Mouse (Mus musculus) heart, adult 11 months (tissue): ENCODE results near the gene Ctnna3.
A peak's percentile ranks its signal among the peaks of the same experiment; 100 is the strongest.
"Not testable (repeated sequence)": the region's sequence is repeated elsewhere in the genome, so short reads cannot be mapped to it uniquely, and the experiment has no call there.

ENCODE experiments used
- DNase-seq: peaks from one replicate; pipeline ENCODE4 v3.0.0; 2022

The Ctnna3 gene

DNA sequence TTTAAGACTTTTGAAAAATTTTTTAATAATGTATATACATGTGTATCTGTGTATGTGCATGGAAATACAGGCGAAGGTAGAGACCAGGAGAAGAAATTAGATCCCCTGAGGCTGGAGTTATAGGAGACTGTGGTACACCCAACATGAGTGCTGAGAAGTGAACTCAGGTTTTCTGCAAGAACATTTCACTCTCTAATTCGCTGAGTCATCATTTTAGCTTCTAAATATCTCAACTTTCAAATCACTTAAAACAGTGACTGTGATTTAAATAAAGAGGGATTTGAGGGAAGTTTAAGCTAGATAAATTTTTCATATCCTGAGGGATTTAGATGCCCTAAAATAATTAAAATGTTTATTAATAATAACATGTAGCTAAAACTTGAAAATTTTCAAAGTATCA lies 1241.6 kb downstream of the Ctnna3 start:
- DNase-seq, result no peak

DNA sequence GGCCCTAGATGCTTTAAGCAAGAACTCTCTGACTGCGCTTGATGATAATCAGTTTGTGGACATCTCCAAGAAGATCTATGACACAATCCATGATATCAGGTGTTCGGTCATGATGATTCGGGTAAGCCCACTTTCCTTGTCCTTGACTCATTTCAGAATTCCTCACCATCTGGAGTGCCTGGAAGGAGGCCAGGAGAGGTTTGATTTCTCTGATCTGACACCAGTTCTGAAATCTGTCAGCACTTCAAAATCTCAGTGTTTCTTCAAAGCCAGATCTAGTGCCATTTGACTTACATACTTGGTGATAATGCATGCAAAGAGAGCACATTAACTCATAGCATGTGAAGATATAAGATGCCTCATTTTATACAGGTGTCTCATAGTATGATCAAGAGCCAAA lies 1245.9 kb downstream of the Ctnna3 start:
- DNase-seq, result peak; percentile 21

DNA sequence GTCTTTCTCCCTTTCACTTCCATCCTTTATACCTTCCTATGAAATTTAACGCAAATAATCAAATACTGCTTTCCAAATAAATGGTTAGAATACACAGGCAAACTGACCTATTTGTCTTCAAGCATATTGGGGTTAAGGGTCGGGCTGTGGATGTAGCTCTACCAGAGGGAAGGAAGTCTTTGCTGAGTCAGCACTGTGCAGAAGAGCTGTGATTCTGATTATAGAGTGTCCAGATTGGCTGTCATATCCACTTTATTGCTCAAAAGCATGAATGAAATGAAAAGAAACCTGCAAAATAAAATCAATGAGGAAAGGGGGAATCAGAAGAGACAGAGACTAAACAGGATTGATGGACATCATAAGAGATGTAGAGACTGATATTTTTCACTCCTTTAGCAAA lies 1280.1 kb downstream of the Ctnna3 start:
- no peak for DNase-seq

DNA sequence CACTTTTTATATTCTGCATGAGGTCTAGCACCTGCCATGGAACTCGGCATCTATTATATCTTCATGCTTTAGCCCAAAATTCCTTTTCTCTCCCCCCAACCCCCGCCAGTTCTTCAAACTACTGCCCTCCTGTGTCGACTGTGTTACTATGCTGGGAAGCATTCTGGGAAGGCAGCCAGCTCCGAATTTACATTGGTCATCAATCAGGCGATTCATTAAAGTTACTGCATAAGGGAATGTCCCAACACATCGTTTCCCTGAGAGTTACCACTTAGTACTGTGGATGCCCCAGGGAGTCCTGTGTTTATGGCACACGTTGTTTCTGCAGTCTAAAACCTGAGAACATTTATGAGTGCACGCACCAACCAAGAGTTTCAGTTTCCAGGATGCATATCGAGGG lies 1288.1 kb downstream of the Ctnna3 start:
- DNase-seq, result no peak

DNA sequence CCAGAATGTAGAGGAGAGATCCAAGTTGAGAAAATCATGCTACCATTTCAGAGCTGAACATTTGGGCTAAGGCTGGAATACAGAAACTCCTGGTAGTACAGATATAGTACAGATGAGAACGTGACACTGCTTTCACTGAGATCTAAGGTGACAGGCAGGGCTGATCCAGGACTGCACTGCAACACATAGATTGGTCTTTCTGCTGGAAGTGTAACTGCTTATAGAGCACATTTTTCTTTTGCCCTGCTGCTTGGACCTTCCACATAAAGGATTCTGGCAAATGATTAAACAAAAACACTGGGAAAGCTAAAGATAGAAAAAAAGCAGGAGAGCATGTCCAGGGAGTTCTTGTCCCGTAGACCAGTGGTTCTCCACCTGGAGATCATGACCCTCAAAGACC lies 1305.8 kb downstream of the Ctnna3 start:
- DNase-seq, result no peak

DNA sequence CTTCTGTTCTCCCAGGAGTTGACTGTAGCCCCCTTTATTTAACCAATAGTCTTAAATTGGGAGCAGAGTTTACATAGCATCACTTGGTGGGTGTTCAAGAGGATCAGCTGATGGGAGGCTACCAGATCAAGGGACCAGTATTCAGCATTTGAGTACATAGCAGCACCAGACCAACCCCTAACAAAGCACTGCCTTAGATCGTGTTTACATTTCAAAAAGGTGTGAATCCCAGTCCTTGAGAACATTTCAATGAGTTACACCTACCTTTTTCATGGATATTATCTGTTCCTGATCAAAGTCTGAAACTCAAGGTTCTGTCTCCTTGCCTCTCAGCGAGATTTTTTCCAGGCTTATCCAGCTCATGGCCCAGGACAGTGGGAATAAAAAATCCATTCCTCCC lies 1306.7 kb downstream of the Ctnna3 start:
- no peak for DNase-seq

DNA sequence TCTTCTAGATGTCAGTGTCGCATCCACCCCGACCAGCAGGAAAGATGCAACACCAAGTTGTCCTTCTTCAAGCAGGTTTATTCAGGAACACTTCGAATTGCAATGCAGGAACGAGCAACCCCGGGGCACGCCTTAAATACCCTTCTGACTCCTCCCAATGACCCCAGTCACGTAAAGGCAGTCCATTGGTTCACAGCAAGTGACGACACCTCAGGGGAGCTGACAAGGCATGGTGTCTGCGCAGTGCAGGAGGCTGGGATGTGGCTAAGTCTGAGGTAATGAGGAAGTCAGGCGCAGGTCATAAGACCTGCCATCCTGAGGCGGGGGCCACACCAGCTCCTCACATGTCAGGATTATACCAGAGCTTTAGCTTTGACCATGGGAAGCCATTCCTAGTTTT lies 1311.8 kb downstream of the Ctnna3 start:
- DNase-seq, result not testable (repeated sequence)

DNA sequence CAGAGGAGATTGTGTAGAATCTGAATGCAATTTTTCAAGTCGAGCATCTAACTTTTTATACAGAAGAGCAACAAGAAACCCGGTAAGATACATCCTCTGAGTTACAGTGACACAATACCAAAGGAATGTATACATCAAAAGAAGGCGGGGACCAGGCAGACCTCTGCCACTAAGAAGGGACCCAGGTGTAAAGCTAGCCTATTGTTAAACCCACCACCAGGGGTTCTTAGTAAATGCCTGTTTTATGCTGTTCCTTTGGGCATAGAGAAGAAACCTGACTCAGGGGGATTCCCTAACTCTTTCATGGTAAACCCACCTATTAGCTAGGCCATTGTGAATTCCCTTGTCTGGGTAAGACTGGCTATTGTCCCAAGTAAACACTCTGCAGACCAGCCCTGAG lies 1314.2 kb downstream of the Ctnna3 start:
- not testable (repeated sequence) for DNase-seq

DNA sequence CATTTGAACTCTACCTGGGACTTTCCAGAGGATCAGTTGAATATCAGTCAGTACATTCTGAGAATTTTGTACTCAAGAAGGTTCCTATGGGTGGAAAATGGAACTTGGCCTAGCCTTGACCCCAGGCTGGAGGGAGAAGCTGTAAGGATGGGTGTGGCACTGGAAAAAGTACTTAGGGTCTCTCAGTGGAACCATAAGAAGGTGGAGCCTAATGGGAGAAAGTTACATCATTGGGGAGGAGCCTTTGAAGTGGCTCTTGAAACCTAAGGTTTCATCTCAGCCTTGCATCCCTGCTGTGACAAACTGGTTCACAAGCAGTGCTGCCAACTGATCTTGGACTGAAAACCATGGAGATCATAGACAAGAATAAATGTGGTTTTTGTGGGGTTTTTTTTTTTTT lies 1318.8 kb downstream of the Ctnna3 start:
- no peak for DNase-seq

DNA sequence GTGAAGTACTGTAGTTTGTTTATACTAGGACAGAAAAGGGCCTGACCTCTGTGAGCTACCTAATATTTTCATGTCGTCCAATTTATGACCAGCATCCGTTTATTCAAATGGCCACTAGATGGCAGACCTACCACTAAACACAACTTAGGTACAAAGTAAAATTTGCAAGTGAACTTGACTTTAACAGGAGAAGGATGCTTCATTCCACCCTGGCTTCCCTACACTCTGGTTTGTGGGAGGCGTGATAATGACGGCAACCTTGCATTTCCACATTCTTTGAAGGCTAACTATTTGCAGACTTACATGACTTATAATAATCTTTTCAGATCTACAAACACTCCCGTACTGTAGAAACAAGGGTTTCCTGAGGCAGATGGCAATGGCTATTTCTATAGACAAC lies 1320.9 kb downstream of the Ctnna3 start:
- DNase-seq, result no peak

DNA sequence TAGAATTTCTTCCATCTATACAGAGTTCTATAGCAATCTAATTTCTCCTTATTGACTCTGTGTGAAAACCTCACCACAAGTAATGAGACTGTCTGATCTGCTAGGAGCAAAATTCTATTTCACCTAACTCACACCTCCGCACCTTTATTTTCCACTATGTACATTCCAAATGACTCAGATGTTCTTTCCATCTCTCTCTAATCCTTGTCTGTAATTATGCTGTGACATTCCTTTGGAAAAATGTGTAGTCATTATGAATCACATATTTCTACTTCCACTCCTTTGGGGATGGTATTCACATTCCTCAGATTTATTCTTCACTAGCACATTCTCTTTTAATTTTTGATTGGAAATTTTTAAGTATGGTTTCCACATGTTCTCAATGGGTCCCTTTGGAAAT lies 1406.4 kb downstream of the Ctnna3 start:
- DNase-seq, result no peak

DNA sequence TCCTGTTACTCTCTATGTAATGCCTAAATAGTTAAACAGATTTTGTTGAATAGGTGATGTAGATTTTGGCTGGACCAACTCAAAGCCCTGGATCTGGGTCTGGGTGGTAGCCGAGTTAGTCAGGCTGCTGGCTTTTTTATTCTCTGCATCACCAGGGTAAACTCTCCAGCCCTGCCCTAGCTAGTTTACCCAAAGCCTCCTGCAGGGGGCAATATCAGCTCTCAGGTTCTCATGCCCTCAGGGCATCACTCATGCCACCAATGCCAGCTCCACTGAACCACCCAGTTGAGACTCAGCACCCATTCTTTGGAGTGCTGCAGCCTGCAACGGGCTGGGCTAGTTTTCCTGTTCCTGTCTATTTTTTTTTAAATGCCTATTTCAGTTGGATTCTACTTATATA lies 1431.5 kb downstream of the Ctnna3 start:
- no peak for DNase-seq

DNA sequence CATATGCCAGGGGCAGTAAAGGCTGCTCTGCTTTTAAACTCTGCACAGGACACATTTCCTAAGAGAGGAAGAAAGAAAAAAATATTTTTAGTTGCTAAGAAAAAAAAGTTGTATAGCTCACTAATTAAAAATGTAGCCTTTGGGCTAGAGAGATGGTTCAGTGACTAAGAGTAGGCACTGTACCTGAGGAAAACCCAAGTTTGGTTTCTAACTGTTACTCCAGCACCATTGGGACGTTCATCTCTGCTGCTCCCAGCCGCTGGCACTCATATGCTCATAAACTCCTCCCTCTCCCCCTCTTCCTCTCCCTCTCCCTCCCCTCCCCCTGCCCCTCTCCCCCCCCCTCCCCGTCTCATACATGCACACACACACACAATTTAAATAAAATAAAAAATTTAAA lies 1441.0 kb downstream of the Ctnna3 start:
- DNase-seq, result no peak

DNA sequence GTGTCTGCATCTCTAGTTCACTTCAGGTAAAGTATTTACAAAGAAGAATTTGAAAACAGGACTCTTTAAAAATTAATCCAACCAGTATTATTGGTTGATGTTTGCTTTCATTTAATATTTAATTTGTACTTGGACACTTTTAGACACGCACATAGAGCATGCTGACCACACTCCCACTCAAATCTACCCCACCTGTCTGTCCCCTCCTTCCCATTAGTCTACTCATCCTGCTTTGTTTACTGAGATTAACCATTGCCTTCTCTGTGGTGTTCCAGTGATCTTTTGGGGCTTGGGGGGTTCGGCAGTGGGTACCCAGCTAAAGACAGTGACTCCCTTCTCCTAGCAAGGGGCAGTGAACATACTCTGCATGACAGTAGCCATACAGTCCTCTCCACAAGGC lies 1446.6 kb downstream of the Ctnna3 start:
- no peak for DNase-seq

DNA sequence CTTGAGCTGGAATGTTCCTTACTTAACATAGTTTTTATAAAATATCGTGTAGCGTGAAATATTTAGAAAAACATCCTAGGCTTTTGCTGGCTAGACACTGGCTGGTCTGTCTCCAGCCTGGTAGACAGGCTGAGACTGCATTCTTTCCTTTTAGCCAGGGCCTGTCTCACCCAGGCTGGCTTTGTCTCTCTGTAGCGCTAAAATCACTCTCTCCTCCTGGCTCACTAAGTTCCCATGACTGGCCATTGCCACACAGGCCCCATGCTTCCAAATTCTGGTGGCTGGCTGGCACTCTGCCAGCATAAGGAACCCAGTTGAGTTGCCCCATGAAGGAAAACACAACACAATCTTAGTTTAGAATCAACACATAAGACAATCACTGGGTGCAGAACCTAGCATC lies 1450.0 kb downstream of the Ctnna3 start:
- DNase-seq, result no peak

DNA sequence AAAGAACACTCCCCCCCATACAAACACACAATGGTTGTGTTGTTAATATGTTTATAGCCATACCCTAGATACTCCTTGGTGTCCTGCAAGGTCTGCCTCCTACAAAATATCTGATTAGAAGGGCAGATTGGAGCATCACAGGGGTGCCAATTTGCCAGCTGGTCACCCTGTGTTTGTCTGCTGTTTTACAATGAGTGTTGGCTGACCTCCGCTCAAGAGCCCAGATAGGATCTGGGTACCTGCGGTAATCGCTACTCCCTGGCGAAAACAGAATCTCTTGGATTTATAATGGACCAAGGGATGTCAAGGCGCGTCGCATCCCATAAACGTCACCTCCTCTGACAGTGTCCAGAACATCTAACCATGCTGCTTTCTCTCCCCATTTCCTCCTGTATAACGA lies 1457.0 kb downstream of the Ctnna3 start:
- no peak for DNase-seq

DNA sequence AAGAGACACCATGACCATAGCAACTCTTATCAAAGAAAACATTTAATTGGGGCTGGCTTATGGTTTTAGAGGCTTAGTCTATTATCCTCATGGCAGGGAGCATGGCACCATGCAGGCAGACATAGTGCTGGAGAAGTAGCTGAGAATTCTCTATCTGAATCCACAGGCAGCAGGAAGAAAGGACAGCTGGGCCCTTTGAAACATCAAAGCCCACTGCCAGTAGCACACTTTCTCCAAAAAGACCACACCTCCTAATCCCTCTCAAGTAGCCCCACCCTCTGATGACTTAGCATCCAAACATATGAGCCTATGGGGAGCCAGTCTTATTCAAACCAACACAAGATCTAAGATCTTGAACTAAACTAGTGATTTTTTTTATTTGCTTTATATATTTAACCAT lies 1462.6 kb downstream of the Ctnna3 start:
- DNase-seq, result no peak

DNA sequence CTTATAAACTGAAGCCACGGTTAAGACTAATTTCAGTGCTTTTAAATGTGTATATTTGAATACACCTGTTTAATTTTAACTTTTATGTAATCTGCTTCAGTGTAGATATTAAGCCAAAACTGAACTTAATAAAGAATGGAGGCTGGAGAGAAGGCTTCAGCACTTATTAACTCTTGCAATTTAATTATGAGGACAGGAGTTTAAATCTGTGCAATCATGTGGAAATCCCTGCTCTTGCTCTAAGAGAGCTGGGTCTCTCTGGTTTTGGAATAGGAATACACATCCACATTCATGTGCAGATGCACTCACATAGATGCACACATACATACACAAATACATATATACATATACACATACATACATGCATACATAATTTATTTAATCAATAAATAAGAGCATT lies 1468.8 kb downstream of the Ctnna3 start:
- no peak for DNase-seq

DNA sequence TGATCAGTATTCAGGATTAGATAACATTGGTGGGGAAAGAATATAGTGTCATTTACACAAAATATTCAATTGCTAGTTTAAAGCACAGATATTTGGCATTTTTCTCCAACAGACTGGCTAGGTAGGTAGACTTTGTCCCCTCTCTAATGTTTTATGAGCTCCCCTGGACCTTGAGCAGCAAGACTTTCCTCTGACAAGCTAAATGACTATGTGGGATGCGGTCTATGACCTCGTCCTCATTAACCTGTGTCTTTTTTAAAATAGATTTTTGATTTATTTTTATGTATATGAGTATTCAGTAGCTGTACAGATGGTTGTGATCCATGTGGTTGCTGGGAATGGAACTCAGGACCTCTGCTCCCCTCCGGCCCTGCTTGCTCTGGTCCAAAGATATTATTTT lies 1471.8 kb downstream of the Ctnna3 start:
- DNase-seq, result no peak

DNA sequence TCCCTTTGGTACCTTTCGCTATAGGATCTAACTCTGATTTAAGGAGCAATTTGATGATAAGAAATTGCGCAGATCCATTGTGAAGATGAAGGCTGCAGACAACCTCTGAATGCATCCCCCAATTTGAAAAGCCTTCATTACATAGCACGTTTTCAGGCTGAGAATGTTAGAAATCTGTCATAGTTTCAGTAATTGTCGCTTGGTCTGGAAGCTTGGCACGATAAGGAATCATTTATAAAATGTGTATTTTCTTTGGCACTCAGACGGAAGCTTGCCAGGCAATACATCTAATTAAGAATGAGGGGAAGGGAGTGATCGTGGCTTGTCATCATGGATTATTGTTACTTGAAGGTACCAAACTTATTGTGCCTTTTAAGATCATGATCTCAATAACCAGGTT lies 1511.1 kb downstream of the Ctnna3 start:
- DNase-seq, result no peak

DNA sequence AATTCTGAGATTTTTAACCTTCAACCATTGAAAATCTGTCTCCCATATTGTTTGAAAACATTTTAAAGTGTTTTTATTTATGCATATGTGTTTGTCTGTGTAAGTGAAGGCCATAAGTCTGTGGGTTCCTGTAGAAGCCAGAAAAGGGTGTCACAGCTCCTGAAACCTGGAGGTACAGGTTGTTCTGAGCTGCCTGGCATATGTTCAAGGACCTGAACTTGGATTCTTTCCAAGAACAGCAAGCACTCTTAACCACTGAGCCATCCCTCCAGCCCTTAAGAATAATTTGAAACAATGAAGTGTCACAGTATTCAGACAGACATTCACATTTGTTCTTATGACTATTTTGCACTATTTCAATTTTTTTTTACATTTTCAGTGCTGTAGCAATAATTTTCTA lies 1528.5 kb downstream of the Ctnna3 start:
- DNase-seq, result no peak

DNA sequence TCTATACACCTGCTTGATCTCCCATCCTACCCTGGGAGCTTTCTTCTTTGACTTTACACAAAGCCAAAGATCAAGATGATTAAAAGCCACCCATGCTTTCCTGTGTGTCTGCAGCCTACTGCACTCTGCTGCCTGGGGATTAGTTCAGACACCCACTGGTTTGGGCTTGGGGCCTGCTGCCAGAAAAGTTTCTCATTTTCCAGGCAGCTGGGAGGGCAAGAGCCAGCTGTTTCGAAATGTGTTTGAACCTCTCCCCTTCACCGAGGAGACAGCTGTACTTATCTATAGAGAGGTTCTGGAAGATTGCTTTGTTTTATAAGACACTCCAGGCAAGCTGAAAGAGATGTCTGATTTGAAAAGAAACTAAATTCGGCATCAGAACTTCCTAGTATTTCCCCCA lies 1563.0 kb downstream of the Ctnna3 start:
- DNase-seq, result no peak

DNA sequence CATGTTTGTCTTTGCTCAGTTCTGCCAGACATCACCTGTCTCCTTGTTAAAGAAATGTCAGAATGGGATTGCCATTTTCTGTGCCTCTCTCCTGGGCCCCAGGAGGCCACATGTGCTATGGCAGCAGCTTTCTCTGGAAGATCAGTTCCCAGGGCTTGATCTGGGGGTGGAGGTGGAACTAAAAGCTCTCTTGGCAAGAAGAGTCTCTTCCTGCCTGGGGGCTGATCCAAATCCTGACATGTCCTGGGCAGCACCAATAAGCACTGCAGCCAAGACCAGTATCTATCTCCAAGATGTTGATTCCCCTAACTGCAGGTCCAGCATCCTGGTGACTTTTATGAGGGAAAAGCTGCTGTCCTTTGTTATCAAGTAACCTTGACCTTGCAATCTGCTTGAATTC lies 1583.6 kb downstream of the Ctnna3 start:
- DNase-seq, result no peak

DNA sequence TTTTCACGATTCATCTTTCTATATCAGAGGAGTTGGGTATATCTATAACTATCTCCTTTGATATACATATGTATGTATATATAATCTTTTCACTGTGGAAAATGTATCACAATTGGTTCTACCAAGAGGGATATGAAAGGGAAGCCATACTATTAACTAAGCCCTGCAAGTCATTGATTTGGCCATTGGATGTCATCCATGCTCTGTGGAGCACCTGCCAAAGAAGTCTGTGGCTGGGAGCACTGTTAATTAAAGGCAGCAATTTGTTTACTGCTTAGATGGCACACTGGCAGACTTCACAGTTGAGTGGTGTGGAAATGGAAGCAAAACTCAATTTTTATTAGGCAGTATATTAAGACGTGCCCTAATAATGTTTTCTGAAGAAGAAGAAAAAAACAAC lies 1592.8 kb downstream of the Ctnna3 start:
- DNase-seq, result no peak

DNA sequence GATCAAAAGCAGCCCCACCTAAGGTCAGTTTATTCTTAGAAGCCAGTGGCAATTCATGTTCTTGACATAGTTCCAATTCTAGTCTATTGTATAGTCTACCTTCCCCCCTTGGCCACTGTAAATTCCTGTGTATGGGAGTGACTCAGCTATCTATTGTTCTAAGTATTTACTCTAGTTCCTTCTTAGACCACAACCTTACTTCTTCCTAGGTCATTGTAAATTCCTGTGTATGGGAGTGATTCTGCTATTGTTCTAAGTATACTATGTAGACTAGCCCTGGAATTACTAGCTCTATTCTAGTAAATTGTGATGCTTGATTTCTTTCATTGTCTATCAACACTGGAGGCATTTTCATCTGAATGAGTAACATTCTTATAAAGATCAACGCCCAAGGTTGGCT lies 1603.6 kb downstream of the Ctnna3 start:
- not testable (repeated sequence) for DNase-seq
